Mouse (Mus musculus) adrenal gland (tissue): ENCODE measurements around the gene Atg16l1.

Experiments
- intact Hi-C: fragments of 180-260 bp; cut with DNase I; formaldehyde crosslinking; loops from one replicate; pipeline ENCODE4 v1.15.1; 2025
- long read RNA-seq, 2 experiments: library from polyadenylated mRNA; unstranded; transcript quantifications; one replicate each; pipeline ENCODE4 v2.0.0; 2020; ENCODE audit warnings: borderline replicate concordance in 1 of 2; ENCODE audit not compliant: insufficient replicate concordance in 1 of 2

Gene Atg16l1
- long read RNA-seq, experiment 1, transcript Atg16l1-201 (18 exons, 3,130 nt) = major isoform, 9 of 19 reads
- long read RNA-seq, experiment 1, transcript Atg16l1-202 (17 exons, 3,004 nt) = minor isoform, 7 of 19 reads
- long read RNA-seq, experiment 1, partial matches to known transcripts = 1 of 19 reads
- long read RNA-seq, experiment 1, other reads (novel, unspliced or antisense) = 2 of 19 reads
- long read RNA-seq, experiment 2, transcript Atg16l1-201 (18 exons, 3,130 nt) = major isoform, 17 of 30 reads
- long read RNA-seq, experiment 2, transcript Atg16l1-202 (17 exons, 3,004 nt) = minor isoform, 5 of 30 reads
- long read RNA-seq, experiment 2, partial matches to known transcripts = 4 of 30 reads
- long read RNA-seq, experiment 2, other reads (novel, unspliced or antisense) = 4 of 30 reads

DNA sequence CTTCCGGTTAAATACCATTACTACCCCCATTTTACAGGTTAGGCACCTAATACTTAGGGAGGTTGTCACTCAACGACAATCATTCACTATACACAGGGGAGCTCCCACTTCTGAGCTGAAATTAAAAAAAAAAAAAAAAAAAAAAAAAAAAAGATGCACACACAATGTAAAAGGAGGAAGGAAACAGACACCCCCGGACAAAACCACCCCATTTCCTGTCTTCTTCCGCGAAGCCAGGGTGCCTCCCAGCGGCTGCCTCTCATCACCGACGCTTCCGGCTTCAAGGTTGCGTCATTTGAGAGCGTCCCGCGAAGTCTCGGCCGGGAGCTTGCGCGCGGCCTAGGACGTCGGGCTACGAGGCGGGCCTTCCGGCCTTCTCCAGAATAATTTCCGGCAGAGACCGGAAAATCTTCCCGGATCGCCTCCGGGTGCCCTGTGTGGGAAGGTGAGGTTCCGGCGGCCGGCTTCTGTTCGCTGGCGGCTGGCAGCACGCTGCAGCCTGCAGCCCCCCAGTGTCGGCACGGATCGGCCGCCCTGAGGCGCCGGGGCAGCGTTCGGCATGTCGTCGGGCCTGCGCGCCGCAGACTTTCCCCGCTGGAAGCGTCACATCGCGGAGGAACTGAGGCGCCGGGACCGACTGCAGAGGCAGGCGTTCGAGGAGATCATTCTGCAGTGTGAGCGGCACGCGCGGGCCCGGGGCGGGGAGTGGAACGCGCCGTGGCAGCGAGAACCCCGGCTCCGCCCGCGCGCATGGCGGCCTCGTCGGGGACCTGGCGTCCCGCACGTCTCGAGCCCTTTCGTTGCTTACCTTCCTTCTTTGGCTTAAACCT lies at the start of gene Atg16l1:
Gene Atg16l1 (plus strand): TSS at position 230 of the 830 bp plus-strand sequence.
- intact Hi-C loops = loop anchor here (5.0 kb wide), 1 partner anchor 309 kb away; no protein-coding TSS in a partner anchor

DNA sequence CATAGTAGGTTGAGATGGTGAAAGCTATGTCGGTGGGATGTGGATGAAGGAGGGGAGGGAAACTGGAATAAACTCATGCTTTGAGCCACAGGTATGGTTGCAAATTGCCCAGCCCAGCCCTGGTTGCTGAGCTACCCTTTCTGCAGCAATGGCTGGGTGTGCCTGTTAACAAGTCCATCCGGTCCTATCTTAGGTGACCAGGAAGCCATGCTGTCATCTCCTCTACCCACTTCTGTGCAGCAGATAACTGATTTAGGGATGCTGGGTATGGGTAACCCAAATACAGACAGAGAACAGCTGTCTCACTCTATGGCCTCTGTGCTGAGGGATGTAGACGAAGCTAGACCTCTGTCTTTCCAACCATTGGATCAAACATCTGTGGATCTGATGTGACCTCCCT lies 49.3 kb upstream of the Atg16l1 start:
- intact Hi-C loops = no loop called here

DNA sequence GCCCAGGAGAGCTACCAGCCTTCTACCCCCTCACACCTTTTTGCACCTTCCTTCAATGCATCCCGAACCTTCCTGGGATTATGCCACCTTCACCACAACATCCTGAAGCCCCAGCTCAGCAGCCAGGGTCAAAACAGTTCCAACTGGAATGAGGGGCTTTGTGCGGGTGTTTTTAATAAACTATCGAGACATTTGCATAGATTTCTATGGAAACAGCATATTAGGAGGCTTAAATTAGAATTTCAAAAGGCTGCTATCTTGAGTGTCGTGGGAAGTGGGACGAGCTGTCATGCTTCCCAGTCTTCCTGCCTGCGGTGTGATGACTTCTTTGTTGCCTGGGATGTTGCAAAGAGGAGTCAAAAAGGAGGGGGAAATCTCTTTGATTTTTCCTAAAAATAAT lies 46.6 kb upstream of the Atg16l1 start:
- intact Hi-C loops = no loop called here

DNA sequence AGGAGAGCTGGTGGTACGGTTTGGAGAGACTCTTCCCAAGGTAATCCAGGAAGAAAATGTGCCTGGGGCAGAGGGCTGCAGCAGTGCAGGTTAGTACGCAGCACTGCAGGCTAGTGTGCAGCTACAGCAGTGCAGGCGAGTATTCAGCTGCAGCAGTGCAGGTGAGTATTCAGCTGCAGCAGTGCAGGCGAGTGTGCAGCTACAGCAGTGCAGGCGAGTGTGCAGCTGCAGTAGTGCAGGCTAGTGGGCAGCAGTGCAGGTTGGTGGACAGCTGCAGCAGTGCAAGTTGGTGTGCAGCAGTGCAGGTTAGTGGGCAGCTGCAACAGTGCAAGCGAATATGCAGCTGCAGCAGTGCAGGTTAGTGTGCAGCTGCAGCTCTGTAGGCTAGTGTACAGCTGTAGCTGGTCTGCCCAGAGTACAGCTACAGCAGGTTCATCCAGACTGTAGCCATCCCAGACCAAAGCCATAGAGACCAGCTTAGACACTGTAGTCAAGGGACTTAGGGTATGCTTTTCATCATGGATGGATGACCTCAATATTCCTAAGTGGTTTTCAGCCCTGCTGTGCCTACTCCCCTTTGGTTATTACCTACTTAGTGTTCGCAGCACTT lies 45.9 kb upstream of the Atg16l1 start:
- intact Hi-C loops = no loop called here

DNA sequence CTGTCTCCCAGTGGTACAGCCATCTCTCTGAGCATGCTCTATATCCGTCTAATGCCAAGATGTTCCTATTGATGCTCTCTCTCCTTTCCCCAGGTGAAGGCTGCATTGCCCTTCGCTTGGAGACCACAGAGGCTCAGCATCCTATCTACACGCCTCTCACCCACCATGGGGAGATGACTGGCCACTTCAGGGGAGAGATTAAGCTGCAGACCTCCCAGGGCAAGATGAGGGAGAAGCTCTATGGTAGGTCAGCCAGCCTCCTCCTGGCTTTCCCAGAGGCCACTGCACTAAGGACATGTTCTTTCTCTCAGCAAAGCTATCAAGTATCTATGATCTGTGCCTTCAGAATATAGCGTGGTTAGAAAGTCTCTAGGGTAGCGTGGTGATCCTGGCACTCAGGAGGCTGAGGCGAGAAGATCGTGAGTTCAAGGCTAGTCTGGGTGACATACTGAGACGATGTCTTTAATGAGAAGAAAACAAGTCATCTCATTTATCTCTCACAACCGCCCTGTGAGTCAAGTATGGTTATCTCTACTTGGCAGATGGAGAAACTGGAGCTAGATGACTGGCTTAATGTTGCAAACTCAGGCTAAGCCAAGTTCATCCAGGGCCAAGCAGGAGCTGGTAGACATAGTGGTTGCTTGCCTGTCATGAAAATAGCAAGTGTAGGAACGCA lies 43.6 kb upstream of the Atg16l1 start:
- intact Hi-C loops = no loop called here

DNA sequence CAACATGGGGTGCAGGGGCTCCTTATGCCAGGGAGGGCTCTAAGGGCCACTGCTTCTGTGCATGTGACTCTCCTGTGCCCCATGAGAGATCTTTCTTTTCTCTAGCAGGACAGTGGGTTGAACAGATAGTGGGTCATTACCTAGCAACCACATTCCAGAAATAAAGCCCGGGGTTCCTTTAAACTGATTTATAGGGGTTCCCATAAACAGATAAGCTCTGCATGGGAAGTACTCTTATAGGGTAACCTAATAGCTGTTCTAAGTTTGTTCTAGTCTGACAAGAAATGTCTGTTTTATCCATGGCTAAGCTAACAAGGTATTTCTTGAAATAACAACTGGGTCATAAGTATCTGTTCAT lies 43.1 kb upstream of the Atg16l1 start:
- intact Hi-C loops = no loop called here

DNA sequence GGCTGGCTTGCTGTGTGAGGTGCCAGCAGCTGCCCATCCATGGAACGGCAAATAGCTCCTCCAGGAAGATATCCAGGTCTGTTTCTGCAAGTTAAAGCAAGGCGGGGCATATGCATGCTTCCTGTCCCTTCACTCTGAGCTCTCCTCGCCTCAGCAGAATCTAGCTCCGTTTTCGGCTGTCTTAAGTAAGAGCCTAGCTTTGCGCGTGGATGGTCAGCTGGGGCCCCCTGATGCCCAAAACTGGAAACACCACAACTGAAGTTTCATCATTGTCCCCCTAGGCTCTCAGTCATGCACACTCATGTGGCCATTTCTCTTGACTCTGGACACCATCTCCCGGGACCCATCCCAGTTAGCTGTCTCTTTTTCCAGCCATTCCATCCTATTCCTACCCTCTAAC lies 34.3 kb upstream of the Atg16l1 start:
- intact Hi-C loops = loop anchor here (5.0 to 10.0 kb wide), 3 partner anchors 184 to 274 kb away; partner anchors contain the start of gene Snorc

DNA sequence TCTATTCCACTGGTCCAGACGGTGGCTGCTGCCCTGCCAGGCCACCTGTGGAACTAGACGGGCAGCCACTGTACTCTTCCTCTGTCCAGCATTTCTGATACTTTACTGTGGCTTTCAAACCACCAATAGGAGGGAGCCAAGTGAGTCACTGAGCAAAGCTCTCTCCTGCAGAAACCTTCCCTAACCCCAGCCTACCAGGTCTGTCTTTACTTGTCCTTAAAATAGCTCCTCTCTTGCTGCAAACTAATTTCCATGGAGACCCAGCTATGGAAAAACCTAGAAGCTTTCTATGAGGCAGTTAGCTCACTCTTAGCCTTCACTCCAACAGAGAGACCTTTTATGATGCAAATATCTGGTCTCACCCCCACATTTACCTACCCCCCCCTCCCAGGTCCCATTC lies 33.6 kb upstream of the Atg16l1 start:
- intact Hi-C loops = loop anchor here (5.0 to 10.0 kb wide), 3 partner anchors 185 to 275 kb away; partner anchors contain the start of gene Snorc

DNA sequence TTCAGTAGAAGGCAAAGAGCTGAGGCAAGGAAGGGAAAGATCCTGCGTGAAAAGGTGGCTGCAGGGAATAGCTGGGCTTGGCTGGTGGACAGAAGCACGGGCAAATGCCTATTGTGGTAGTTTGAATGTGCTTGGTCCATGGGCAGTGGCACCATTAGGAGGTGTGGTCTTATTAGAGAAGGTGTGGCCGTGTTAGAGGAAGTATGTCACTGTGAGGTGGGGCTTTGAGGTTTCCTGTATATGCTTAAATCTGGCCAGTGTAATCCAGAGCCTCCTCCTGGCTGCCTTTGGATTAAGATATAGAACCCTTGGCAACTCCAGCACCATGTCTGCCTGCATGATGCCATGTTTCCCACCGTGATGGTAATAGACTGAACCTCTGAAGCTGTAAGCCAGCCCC lies 32.3 kb upstream of the Atg16l1 start:
- intact Hi-C loops = loop anchor here (5.0 to 10.0 kb wide), 3 partner anchors 186 to 276 kb away; partner anchors contain the start of gene Snorc

DNA sequence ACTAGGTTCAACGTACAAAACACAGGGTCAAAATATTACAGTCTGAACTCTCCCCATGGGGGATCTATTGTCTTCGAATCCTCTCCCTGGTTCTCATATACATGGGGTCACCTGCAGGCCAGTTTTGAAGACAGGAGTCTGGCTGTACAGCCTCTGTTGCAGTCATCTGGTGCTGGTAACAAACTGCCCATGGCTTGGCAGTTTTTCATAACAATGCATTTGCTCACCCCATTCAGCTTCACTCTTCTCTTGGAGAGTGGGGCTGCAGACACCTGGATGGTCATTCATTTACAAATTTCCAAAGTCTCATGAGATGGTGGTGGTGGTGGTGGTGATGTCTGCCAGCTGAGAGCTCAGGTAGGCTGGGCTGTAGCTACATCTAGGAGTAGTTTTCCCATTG lies 26.6 kb upstream of the Atg16l1 start:
- intact Hi-C loops = loop anchor here (10.0 kb wide), 1 partner anchor 254 kb away; the partner anchor contains the start of gene Snorc

DNA sequence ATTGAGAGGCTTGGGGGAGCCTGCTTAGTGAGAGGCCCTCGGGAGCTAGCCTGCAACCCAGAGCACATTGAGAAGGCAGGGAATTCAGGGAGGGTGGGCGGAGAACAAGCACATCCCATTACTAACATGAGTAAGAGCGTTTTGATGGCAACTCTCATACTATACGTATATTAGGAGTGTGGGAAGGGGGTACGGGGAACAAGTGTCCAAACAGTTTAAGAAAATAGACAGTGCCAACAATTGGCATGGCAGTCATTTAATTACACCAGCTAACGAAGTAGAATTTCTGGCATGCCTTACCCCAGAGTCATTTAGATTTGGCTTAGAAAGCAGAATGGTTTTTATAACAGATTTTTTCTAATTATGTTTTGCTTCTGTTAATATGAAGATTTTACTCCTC lies 25.8 kb upstream of the Atg16l1 start:
- intact Hi-C loops = loop anchor here (10.0 kb wide), 1 partner anchor 255 kb away; the partner anchor contains the start of gene Snorc

DNA sequence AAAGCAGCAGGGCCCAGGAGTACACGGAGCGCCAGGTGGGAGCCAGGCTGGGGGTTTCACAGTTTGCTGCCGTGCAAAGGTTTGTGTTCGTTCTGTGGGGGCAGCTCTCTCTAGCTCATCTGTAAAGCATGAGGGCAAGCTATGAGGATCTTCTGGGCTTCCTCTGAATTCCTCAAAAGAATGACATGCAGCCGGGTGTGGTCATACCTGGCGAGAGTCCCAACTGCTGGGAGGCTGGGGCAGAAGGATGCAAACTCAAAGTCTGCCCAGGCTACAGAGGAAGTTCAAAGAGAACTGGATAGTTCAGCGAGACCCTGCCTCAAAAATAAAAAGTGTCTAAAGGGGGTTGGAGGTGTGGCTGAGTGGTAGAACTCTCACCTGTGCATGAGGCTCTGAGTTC lies 25.4 kb upstream of the Atg16l1 start:
- intact Hi-C loops = no loop called here

DNA sequence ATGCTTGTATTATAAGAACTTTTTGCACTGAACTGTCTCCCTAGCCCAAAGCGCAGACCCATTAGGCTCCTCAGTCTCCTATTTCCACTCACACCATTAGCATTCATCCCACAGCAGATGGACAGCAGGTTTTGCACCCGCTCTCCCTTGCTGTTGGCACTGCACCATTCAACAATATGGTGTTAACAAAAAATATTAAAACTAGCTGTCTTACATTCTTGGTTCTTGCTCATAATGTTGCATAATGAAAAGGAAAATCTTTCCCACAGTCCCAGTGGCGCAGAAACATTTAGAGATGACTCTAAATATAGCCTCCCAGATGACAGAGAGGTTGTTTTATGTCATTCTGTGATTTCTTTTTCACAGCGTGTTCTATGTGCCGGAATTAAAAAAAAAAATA lies 22.5 kb upstream of the Atg16l1 start:
- intact Hi-C loops = no loop called here

DNA sequence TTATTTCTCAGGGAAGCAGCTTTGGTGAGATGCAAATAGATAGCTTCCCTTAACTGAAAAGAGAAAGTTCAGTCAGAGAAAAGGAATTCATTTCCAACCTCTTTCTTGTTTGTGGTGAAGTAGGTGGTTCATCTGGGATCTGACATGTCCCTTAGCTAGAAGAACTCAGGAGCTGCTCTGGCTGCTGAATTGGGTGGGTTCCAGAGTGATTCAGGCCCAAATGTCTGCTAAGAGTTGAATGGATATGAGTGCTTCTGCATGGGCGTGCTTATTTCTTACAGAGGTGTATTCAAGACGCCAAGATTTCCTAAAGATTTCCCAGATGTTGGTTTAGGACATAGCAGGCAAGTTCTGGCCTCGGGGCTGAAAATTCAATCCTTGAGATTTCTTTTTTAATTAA lies 21.5 kb upstream of the Atg16l1 start:
- intact Hi-C loops = no loop called here

DNA sequence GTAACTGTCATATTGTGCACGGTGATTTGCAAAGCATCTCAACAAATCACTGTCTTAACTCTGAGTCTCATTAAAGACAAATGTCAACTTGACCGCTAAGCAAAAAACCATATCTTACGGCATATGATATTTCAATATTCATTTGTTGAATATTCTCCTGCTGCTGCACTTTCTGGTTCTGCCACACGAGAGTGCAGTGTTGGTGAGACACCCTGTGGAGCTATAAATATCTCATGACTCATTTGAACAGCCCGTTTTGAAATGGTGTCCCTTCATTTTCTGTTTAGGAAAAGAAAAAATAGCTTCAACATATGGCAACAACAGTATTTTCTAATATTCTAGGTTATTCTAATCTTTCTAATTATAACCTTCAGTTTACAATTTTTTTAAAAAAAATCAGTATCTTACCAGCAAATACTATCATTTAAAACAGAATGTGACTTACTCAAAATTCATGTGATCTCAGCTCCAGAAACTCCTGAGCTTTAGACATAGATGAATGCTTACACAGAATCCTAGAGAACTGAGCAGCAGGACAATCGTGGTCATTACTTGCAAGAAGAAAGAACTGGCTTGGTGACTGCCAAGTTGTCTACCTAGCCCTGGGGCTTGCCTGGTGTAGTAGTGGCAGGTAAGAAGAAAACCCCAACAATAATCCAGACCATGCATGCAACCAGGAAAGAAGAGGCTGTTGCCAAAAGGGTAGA lies 14.9 kb upstream of the Atg16l1 start:
- intact Hi-C loops = no loop called here

DNA sequence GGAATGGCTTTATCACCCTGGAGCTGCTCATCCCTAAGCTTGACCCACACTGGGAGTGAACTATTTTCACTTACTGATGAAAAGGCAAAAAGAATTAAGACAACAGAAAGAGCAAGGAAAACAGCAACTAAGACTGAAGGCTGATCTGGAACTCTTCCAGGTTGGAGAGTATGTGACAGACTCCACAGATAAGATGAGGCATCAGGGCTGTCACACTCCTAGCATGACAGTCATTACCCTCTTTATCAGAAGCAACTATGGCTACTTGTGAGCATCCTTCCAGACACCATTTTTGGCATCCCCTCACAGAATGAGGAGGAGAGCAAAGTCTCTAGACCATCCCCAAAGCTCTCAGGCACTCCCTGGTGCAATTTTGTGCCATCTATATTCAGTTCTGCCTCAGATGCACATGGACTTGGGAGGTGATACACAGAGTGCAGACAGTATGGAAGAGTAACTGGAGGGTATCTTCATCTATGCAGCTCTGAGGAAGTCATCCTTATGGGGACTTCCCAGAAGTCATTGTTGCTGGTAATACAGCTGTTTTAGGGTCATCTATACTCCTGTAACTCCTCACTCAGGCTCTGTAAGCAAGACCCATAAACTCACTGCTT lies 6.2 kb upstream of the Atg16l1 start:
- intact Hi-C loops = no loop called here

DNA sequence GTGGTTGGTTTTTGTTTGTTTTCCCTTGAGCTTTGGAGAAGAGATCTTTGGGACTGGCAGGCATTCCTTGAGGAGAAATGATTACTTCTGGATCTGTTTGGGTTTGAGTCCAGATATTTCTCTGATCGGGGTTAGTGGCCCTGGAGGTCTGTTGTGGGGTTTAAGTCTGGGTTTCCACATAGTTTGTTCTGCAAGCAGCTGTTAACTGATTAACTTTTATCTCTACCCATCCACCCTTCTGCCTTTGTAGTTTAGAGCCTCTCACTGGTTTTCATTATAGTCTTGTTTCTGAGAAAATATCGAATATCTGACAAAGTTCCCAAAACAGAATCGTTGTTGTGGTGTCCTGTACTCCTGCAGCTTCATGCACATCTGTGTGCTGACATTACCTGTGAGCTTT lies 8.2 kb downstream of the Atg16l1 start:
- intact Hi-C loops = no loop called here

DNA sequence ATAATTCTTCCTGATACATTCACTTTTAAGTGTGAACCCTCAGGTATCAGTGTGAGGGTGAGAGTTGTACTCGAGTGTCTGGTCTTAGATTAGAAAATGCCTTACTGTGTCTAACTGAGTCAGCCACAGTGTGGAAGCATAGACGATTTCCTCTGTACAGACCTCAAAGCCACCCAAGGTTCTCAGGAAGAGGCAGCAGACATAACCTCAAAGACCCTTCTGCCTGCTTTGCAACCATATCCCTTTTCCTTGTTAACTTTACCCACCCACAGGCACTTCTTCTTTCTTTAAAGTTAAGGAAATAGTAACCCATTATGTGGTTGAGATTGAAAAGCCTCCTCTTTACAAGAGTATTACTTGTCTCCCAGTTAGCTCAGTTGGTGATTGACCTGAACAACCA lies 10.1 kb downstream of the Atg16l1 start:
- intact Hi-C loops = no loop called here

DNA sequence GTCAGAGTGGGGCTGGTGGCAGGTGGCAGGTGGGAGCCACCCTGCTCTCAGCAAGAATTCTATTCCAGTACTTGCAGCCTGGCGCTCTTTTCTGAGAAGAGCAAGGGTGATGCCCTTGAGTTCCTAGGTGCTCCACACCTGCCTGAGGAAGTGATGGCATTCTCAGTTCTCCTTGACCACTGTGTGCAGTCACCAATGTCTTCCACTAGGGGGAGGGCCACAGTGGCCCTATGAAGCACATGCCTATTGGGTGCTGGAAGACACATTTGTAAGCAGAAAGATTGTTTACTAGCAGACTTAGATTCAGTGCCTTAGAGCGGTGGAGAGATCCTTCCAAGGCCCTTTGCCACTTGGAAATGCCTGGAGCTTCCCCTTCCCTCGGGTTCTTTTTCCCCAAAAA lies 10.6 kb downstream of the Atg16l1 start:
- intact Hi-C loops = no loop called here

DNA sequence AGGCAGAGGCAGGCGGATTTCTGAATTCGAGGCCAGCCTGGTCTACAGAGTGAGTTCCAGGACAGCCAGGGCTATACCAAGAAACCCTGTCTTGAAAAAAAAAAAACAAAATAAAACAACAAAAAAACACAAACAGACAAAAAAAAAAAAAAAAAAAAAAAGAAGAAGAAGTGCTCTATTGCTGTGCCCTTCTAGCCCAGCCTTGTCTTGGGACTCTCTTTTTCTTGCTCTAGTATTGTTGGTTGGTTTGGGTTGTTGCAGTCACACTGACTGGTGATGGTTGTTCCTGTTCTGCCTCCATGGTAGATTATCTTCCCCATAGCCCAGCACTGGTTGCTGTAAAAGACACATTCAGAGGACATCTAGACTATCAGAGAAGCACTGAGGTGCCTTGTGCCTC lies 13.6 kb downstream of the Atg16l1 start:
- intact Hi-C loops = no loop called here
